ENCODE assay signal across 29 mouse cellular contexts in genomic region chr7:75943844-75944243, GRCm38 (mm10).
DNase-seq lines count a peak whose midpoint lies in the region; ATAC-seq and TF ChIP-seq lines count a peak whose summit lies in the region.
"Had no signal": no experiment of that assay in that cellular context is flagged by ENCODE, and none has a peak within 500 bp of the region (broad histone marks: within the 10 kb centered on the region; RNA-seq: fewer than 3 reads in every experiment).

No protein-coding gene starts in this region.

- DNase-seq in midbrain, embryonic 10.5 days (ENCODE audit: low spot score): peak; percentile 16
- DNase-seq in Muller cell, postnatal 12 days (ENCODE audit: inconsistent ontology term): peak; percentile 36
- peak; percentile 32 for DNase-seq in brain, embryonic 14.5 days (ENCODE audit: low read depth)
- DNase-seq in frontal cortex, postnatal 25 days (ENCODE audit: low spot score in 2 of 2): no peak
- DNase-seq: adrenal gland, adult 8-10 months; B cell, adult 2 months; cerebellum, adult 8-10 months; cerebellum, postnatal 25 days; gastrocnemius, postnatal 14 days; heart, adult 18-20 months; heart, postnatal 36 days; kidney, adult 11 months; kidney, postnatal 14 days; layer of hippocampus, adult 9-11 months; liver, embryonic 13.5 days; lung, adult 18-20 months; lung, postnatal 4 days; right cerebral cortex, adult 18-20 months; spleen, adult 18-20 months had no signal

- TF ChIP-seq CTCF in brain, embryonic 14.5 days (IDR thresholded peaks at IDR 0.05; ENCODE audit: borderline replicate concordance, extremely low read depth, insufficient read depth, insufficient read length): no peak

- no peaks in the 10 kb centered on the region for H3K27me3 ChIP-seq in midbrain, embryonic 10.5 days (ENCODE audit: low read depth, poor library complexity, severe bottlenecking)
- no peaks in the 10 kb centered on the region for H3K27me3 ChIP-seq in midbrain, embryonic 16.5 days (ENCODE audit: control insufficient read depth, insufficient read depth, low read depth, low read length)
- no peaks in the 10 kb centered on the region for H3K27me3 ChIP-seq in neural tube, embryonic 14.5 days (ENCODE audit: control insufficient read depth, insufficient read depth, low read length)
- H3K27me3 ChIP-seq: embryonic facial prominence, embryonic 15.5 days; forebrain, embryonic 13.5 days; hindbrain, embryonic 15.5 days; limb, embryonic 15.5 days; liver, embryonic 13.5 days; neural tube, embryonic 12.5 days had no signal

- peaks cover 10% of the 10 kb centered on the region for H3K4me1 ChIP-seq in midbrain, embryonic 10.5 days
- H3K4me1 ChIP-seq in midbrain, embryonic 16.5 days (ENCODE audit: control insufficient read depth, insufficient read depth, low read length): no peaks in the 10 kb centered on the region
- no peaks in the 10 kb centered on the region for H3K4me1 ChIP-seq in neural tube, embryonic 14.5 days (ENCODE audit: control insufficient read depth, insufficient read depth, low read length)
- H3K4me1 ChIP-seq: embryonic facial prominence, embryonic 15.5 days; forebrain, embryonic 13.5 days; limb, embryonic 10.5 days; limb, embryonic 15.5 days; liver, embryonic 13.5 days; neural tube, embryonic 12.5 days had no signal

- no peak overlapping the region for H3K27ac ChIP-seq in midbrain, embryonic 10.5 days (replicated peaks)
- H3K27ac ChIP-seq in midbrain, embryonic 16.5 days (ENCODE audit: low read length): no peak overlapping the region
- H3K27ac ChIP-seq in neural tube, embryonic 14.5 days (ENCODE audit: low read depth, low read length): no peak overlapping the region
- H3K27ac ChIP-seq: embryonic facial prominence, embryonic 15.5 days; forebrain, embryonic 13.5 days; hindbrain, embryonic 15.5 days; limb, embryonic 10.5 days; limb, embryonic 15.5 days; liver, embryonic 13.5 days; neural tube, embryonic 12.5 days had no signal

- 28% methylated on average over 3 of the region's 3 CpGs for WGBS in midbrain, embryonic 10.5 days
- WGBS in midbrain, embryonic 16.5 days: 16% methylated on average over 3 of the region's 3 CpGs
- 6% methylated on average over 3 of the region's 3 CpGs for WGBS in neural tube, embryonic 14.5 days

- H3K9ac ChIP-seq in midbrain, embryonic 16.5 days (ENCODE audit: low read depth, low read length): no peak overlapping the region
- H3K9ac ChIP-seq in neural tube, embryonic 14.5 days (replicated peaks; ENCODE audit: low read depth, low read length): no peak overlapping the region
- H3K9ac ChIP-seq: embryonic facial prominence, embryonic 15.5 days; forebrain, embryonic 13.5 days; hindbrain, embryonic 15.5 days; limb, embryonic 15.5 days; liver, embryonic 13.5 days; neural tube, embryonic 12.5 days had no signal

- H3K4me3 ChIP-seq in midbrain, embryonic 10.5 days: no peak overlapping the region
- H3K4me3 ChIP-seq in midbrain, embryonic 16.5 days (ENCODE audit: low read depth, low read length): no peak overlapping the region
- no peak overlapping the region for H3K4me3 ChIP-seq in neural tube, embryonic 14.5 days (ENCODE audit: low read depth, low read length)
- H3K4me3 ChIP-seq: embryonic facial prominence, embryonic 15.5 days; forebrain, embryonic 13.5 days; hindbrain, embryonic 15.5 days; limb, embryonic 10.5 days; limb, embryonic 15.5 days; liver, embryonic 13.5 days; neural tube, embryonic 12.5 days had no signal

- no peaks in the 10 kb centered on the region for H3K9me3 ChIP-seq in midbrain, embryonic 10.5 days (replicated peaks)
- no peaks in the 10 kb centered on the region for H3K9me3 ChIP-seq in midbrain, embryonic 16.5 days (replicated peaks; ENCODE audit: control insufficient read depth, low read length, poor library complexity, severe bottlenecking)
- H3K9me3 ChIP-seq in neural tube, embryonic 14.5 days (ENCODE audit: control insufficient read depth, low read length): no peaks in the 10 kb centered on the region
- H3K9me3 ChIP-seq: embryonic facial prominence, embryonic 15.5 days; forebrain, embryonic 13.5 days; hindbrain, embryonic 15.5 days; limb, embryonic 10.5 days; limb, embryonic 15.5 days; liver, embryonic 13.5 days; neural tube, embryonic 12.5 days had no signal

- H3K4me2 ChIP-seq in midbrain, embryonic 16.5 days (ENCODE audit: low read length): no peak overlapping the region
- H3K4me2 ChIP-seq in neural tube, embryonic 14.5 days (ENCODE audit: low read depth, low read length): no peak overlapping the region
- H3K4me2 ChIP-seq: embryonic facial prominence, embryonic 15.5 days; forebrain, embryonic 13.5 days; heart, embryonic 11.5 days; hindbrain, embryonic 15.5 days; limb, embryonic 15.5 days; liver, embryonic 13.5 days; neural tube, embryonic 12.5 days had no signal

- no peak for ATAC-seq in midbrain, embryonic 16.5 days
- ATAC-seq in neural tube, embryonic 14.5 days (ENCODE audit: low read depth): peak; percentile 28; the same call in 1 of the 2 replicates
- ATAC-seq: forebrain, embryonic 13.5 days; lung, postnatal 0 days had no signal

- TF ChIP-seq POLR2A in brain, embryonic 14.5 days (IDR thresholded peaks at IDR 0.05; ENCODE audit: borderline replicate concordance, extremely low read depth, insufficient read depth, insufficient read length, poor library complexity, severe bottlenecking): no peak

- H3K36me3 ChIP-seq in midbrain, embryonic 10.5 days: no peaks in the 10 kb centered on the region
- no peaks in the 10 kb centered on the region for H3K36me3 ChIP-seq in midbrain, embryonic 16.5 days (ENCODE audit: control insufficient read depth, insufficient read depth, low read length)
- H3K36me3 ChIP-seq in neural tube, embryonic 14.5 days (ENCODE audit: control insufficient read depth, insufficient read depth, low read length): no peaks in the 10 kb centered on the region
- H3K36me3 ChIP-seq: embryonic facial prominence, embryonic 15.5 days; hindbrain, embryonic 15.5 days; limb, embryonic 10.5 days; limb, embryonic 15.5 days; liver, embryonic 13.5 days; neural tube, embryonic 12.5 days had no signal

Comparison
In these comparisons a context has a peak if more than half of its experiments do, and no peak if none do; other contexts are left out.
1. DNase-seq: peak in midbrain, embryonic 10.5 days (single experiment), Muller cell, postnatal 12 days (single experiment) and brain, embryonic 14.5 days (single experiment); none in frontal cortex, postnatal 25 days (0 of 2).